Mouse (Mus musculus): Measurements from ENCODE around the gene Atp2c1.
A peak's percentile ranks its signal among the peaks of the same experiment; 100 is the strongest.

Gene Atp2c1

DNA sequence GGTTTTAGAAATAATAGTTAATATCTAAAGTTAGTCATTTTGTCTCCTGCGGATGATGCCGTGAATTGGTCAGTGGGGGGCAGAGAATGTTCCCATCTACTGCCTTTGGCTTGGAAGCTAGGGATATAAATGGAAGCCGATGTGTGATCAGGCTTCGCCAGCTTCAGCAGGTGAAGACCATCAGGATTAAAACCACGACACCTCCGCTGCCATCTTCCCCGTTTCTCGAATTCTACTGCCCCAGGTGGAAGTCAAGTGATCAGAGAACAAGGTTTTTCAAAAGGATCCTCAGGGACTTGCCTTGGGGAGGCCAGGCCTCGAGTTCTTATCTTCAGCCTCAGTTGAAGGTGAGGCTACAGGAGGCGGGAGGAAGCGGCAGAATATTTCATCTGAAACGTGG, at the start of gene Atp2c1:
Gene Atp2c1 (minus strand): TSS at position 101 of the 400 bp plus-strand sequence.
- ATAC-seq (ENCODE audit: low TSS enrichment): no peak

DNA sequence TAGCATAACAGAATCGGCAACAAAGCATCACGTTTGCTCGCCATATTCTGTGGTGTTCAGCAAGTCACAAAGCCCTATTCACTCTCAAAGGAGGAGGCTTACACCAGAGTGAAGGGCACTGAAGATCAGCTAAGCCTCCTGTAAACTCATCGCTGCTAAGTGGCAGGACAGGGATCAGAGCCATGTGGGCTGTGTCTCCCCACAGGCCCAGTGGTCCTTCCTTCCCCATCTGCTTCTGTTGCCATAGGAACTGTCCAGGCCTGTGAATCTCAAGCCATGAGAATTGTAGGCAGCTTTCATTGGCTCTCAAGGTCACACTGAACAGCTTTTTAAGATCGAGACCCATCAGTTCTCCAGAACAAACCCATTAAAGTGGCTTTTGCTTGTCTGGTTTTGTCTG, 30.3 kb upstream of the Atp2c1 start:
- ATAC-seq (ENCODE audit: low TSS enrichment): no peak

DNA sequence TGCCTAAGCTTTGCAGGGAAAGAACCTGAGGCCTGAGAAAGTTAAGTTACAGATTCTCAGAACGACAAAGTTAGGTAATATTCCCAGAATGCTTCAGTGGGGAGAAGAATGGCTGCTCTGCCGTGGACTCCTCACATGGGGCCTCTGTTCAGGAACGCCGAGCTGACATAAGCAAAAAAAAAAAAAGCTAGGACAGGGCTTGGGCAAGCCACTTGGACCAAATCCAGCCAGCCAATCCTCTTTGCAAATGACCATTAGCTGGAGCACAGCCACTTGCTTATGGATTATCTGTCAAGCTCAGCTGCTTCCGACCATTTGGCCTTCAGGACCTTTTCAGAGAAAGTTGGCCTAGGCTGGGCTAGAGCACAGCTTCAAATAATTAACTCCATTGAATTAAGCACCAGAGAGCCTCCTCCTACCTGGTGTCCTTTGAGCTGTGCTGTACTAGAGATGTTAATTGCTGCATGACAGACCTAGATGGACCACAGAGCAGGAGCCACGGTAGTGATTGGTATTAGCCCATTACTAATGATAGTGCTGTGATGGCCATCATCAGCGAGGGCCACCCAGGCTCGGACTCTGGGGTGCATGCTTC, 29.1 kb upstream of the Atp2c1 start:
- no peak for ATAC-seq (ENCODE audit: low TSS enrichment)

DNA sequence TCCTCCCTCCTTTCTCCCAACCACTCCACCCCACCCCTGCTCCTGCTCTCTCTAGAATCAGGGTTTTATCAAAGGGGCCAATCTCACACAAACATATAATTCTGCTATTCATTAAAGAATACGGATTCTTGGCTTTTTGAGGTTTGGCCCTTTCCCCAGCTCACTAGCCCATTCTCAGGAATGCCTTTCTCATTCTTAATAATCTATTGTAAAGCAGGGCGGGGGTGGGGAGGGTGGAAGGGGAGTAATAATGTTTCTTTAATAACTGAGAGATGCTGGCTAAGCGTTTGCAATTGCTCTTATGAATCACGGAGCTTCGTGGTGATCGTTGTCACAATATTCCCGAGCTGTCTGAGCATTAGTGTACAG, 27.3 kb upstream of the Atp2c1 start:
- ATAC-seq (ENCODE audit: low TSS enrichment): no peak

DNA sequence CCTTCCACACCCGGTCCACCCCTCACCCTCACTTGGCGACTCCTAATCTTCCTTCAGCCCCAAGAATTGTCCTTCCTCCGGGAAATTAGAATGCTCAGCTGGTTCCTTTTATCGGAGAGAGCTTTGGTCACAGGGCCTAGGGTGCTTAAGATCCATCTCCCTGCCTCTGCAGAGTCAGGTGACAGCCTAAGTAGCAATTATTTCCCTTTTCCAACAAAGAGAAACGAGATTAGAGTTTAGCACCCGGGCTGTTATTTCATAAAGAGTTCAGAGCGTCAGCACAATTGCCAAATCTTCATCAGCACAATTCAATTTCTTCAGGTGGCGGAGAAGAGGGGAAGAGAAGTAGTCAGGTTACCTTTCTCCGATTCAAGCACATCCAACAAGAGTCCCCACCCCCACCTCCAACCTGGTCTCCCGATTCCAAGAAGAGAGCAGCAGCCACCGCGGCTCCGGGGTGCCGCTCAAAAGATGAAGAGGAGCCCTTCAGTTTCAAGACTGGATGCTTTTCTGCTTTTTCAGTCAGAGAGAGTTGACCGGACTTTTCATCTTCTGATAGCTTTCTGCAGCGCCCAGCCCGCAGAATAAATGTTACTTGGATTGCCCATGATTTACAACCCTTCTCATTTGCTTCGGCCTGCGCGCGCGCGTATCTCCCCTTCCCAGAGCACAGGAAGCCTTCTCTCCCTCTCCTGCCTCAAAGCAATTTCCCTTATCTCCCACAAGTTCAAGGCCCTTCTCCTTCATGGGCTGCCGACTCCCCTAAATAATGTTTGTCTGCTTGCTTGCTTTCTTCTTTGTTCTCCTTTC, 26.7 kb upstream of the Atp2c1 start:
- no peak for ATAC-seq (ENCODE audit: low TSS enrichment)

DNA sequence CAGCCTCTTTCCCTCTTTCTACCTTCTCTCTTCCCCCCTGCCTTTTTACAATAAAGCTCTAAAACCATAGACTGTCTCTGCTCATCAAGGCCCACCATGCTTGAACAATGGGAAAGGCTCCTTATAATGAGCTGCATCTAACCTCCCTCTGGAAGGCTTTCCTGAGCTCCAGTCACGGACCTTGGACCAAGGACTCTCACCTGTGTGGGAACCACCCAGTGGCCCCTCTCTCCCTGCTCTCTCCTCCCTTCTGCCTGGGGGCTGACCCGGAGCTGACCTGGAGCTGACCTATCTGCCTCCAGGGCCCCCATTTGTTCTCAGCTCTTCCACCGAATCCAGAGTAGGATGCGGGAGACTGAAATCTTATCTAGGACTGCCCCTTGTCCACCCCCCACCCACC, 24.3 kb upstream of the Atp2c1 start:
- no peak for ATAC-seq (ENCODE audit: low TSS enrichment)

DNA sequence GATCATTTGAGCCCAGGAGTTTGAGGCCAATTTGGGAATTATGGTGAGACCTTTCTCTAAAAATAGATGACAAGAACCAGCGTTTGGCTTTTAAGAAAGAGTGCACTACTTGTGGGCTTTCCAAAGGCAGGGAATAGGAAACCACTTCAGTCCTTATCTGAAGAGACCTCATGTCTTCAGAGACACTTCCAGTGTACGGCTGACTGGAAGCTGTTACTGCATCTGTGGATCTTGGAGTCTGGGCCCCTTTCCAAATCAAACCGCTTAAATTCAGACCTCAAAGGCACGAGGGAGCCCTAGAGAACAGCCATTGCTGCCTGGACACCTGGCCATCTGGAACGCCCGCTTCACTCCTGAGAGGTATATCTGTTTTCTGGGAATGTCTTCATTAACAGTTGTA, 22.0 kb upstream of the Atp2c1 start:
- no peak for ATAC-seq (ENCODE audit: low TSS enrichment)

DNA sequence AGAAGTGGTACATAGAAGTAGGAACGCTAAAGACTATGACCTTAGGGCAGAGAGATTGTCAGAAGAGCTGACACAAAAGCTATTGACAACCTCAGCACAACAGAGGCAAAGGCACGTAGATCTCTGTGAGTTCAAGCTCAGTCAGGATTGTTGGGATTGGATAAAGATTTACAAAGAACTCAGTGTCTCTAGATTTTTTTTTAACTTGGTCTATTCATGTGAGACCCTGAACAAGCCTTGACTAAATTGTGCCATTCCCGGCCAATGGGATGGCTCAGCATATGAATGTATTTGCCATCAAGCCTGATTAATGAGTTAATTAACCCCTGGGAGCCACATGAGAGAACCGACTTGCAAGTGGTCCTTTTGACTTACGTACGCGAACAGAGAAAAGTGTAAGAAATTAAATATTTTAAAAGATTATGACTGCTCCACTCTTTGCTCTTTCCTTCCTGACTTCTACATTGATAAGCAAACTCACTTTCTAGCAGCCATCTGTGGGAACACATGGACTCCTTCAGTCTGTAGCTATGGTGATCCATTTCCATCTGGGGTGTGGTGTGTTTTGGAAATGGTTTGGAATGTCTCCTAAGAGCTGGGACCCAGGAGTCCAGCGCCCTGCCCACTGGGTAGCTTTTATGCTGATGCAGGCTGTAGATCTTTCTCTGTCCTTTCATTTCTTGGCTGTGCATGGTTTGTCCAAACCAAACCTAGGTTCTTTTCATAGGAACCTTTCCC, 17.1 kb upstream of the Atp2c1 start:
- no peak for ATAC-seq (ENCODE audit: low TSS enrichment)

DNA sequence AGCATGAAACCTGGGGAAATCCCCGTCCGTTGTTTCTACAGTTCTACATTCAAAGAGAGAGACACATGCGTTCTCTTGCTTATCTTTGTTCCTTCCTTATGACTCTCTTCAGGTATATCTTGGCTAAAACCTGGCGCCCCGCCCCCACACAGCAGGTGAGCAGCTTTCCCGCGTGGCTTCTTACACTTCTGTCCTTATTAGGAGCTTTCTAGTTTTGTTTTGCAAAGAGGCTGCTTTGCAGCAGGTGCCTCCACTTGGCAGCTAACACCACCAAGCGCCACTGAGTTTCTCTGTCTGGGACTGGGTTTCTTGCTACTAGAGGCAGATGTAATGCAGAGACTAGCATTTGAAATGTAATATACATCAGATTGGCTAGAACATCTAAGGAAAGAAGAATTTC, 10.4 kb upstream of the Atp2c1 start:
- ATAC-seq (ENCODE audit: low TSS enrichment): peak; percentile 59

DNA sequence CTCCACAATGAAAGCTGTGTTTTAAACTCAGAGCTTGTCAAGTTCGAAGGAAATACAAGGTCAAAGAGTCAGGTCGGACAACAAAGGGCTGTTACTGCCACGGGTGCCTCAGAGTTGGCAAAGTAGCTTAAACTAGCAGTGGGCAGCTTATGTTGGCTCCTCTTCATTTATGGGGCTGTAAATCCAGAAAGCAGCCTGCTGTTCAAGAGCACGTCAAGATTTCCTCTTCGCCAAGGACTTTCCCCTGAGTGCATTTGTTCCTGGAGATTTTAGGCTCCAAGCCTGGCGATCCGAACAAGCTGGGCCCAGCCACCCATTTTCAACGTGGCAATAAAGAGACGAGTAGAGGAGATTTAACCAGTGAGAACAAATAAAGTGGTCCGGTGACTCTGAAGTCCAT, 9.8 kb upstream of the Atp2c1 start:
- no peak for ATAC-seq (ENCODE audit: low TSS enrichment)

DNA sequence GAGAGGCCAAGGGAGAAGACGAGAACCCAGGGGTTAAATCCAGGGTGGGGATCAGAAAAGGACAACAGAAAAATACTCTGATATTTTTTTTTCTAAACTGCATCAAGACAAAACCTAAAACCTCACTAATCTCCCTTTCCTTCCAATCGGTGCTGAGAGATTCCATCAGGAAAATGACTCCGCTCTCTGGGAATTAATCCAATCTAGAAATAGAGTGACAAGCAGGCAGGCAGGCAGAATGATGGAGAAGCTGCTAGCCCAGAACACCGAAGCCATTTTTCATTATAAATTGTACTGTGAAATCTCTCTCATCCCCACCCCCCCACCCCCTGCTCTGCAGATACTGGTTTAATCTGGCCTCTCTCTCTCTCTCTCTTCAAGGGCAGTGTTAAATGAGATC, 1.8 kb downstream of the Atp2c1 start:
- ATAC-seq (ENCODE audit: low TSS enrichment): no peak

DNA sequence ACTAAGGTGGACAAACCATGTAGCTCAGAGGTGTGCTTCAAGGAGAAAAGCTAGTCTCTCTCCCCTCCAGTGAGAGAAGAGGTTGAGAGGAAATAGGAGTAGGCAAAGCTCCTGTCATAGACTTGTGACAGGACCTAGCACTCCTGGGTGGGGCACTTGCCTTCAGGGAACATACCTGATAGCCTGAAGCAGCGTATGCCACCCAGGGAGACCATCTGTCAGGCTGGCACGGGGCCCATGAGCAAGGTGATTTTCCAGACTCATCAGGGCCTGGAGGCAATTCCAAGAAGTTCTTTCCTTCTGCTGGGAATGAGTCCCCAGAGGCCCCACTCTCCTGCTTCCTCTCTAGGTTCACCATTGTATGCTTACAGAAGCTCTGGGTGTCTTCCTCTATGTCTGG, 4.1 kb downstream of the Atp2c1 start:
- ATAC-seq (ENCODE audit: low TSS enrichment): no peak

DNA sequence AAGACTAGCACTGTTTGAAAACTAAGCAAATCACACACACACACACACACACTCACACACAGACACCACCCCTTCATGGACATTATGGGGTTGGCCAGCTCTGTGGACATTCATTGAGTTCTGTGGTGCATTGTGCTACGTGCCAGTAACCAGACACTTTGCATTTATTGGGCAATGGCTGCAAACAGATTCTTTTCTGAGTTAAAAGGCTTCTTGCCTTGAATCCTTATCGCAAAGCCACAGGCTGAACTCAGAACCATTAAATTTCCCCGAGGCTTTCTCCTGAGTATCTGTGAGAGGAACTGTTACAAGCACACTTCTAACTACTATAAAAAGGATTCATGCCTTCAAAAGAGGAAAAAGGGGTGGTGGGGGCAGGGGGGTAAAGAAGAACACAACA, 5.1 kb downstream of the Atp2c1 start:
- ATAC-seq (ENCODE audit: low TSS enrichment): no peak

DNA sequence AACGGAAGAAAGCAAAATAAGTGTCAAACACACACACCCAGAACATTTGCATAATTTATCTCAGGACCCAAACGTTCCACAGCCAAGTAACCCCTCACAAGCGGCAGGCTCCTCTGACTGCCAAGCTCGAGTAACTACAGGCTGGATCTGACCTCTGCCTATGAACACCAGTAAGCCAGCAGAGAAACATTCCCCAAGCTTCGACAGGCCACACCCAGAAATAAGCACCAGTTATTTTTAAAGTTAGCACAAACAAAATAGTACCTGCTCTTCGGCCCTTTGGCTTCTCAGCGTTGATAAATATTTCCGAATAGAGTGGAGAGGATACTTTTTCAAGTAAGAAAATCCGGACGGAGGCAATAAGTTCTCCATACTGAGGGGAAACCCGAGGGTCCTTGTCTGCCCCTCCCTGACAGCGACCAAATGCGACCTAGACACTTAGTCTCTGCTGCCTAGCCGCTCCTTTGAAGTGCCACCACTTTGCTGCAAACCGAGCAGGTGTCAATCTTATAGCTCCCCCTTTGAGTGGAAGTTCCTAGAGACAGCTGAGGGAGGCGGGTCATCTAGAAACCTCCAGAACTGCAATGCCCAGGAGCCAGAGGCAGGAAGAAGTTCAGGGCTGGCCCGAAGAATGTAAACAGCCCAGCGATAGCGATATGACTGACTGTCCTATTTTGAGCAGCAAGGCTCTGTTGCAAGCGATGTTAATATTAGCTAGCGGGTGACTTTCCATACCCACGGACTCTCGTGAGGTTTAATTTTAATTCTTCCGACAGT, 6.2 kb downstream of the Atp2c1 start:
- no peak for ATAC-seq (ENCODE audit: low TSS enrichment)

DNA sequence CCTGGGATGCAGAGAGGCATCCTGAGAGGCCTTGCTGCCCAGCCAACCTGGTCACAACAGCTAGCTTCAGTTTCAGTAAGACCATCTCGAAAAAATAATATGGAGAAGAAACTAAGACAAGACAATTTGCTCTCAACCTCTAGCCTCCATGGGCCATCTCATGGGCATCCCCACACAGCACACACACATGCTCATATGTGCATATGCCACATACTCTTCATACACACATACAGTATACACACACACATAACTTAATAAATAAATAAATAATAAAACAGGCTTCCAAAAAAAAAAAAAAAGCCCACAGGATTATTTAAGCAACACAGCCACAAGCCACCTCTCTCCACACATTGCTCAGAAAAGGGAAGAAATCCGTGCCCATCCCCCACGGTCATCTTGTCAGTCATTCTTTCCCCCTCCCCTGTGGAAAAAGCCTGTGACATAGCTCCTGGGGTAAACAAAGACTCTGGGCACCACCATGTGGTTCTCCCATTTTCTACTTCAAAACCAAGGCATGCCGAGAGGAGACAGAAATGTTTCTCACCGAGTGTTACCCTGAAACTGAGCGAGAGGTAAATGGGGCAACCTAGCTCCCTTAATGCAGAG, 7.7 kb downstream of the Atp2c1 start:
- ATAC-seq (ENCODE audit: low TSS enrichment): no peak

DNA sequence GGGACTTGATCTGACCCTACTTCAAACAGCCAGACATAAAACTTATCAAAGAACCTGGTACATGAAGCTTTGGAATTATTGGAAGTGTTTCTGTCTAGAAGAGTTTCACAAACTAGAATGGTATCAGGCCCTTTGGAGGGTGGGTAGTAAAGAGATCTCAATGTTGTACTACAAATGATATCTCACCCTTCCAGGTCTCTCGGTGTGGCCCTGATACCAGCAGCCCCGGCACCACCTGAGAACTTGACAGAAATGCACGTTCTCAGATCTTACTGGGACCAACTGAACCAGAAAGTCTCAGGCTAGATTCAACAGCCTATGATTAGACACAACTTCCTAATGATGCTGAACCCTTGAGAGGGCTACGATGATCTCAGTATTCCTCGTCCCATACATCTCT, 23.4 kb downstream of the Atp2c1 start:
- no peak for ATAC-seq (ENCODE audit: low TSS enrichment)

DNA sequence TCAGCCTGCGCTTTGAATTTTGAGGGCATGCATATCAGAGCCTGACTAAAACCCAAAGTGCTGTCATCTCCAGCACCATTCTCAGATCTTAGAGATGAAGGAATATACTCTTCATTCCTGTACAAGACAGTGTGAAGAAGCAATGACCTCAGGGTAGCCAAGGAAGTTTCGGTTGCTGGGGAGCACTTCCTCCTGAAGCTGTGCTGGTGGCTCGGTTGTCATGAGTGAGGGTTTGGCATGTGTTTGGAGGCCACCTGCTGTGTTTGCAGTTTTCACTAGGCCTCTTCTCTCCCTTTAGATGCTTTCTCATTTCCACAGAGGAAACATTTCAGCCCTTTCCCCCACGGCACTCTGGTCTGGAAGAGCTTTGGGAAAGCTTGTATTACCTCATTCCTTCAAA, 24.7 kb downstream of the Atp2c1 start:
- ATAC-seq (ENCODE audit: low TSS enrichment): no peak

DNA sequence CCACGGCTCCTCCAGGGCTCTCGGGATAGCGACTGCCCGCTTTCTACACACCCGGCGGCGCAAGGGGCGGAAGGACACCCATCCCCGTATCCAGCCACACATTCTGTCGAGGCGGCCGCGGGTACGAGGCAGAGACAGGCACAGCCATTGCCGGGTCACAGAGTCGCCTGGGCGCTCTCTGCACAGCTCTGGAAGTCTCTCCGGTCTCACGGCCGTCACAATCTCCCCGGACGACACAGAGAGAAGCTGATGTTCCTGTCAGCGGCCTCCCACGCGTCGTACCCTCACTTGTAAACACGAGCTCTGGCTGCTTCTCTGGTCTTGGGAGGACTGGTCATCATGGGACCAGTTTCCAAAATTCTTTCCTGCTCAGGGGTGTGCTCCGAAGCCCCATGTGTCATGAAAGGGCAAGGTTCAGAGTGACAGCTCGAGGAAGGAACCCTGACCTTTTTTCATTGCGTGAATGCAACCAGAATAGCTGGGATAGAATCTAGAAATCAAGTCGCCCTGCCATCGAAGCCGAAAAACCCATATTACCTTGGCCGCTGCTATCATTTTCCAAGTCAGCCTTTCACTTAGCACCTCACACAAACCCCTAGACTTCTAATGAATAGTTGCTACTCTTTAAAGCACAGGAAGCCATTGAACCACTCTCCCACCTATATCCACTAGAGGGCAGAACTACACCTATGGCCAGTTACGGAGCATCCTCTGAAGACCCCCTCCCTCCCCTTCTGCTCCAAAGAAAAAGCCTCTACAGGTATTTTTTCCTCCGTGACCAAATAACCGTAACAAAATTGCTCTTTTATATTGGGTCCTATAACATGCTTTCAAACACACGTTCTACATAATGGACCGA, 31.6 kb downstream of the Atp2c1 start:
- peak; percentile 42 for ATAC-seq (ENCODE audit: low TSS enrichment)

DNA sequence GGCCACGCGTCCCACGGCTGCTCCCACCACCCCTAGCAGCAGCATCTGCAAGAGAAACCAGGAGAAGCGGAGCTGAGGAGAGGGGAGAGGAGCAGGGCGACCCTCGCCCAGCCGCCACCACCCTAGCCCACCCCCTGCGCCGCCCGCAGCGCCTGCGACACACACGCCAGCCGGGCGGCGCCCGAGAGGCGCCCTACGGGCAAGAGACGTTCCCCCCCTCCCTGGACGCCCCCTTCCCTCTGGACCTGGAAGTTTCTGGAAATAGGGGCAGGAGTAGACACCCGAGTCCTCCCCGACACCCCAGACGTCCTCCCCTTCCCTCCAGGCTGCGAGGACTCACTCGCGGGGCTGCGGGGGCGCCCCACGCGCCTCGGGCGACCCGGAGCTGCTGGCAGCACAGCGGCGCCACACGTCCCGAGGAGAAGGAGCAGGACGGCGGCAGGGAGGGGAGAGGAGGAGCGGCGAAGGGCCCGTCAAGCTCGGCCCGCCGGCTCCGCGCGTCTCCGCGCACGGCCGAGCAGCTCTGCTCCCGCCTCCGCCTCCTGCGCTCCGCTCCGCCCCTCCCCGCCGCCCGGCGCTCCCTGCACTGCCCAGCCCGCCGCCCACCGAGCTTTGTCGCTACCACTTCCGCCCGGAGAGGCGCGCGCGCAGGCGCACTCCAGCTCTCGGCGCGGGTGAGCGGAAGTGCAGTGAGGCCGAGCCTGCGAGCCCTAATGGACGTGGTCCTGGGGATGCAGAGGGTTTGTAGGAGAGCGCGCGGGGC, 32.4 kb downstream of the Atp2c1 start:
- ATAC-seq (ENCODE audit: low TSS enrichment): peak; percentile 93

DNA sequence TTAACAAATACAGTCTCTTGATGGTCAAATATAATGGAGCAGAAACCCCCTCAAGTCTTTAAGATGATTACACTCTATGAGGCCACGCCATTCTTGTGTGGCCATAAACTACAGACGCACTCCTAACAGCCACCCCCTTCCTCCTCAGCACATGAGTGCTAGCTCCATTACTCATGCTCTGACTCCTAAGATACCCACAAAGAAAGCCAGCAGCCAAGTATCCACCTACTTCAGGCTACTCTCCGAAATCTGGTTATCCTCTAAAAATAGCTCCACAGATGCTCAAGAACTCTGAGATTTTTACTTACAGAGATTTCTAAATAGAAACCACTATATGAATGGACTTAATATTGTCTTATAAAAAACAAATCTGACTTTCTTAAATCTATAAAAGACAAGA, 34.4 kb downstream of the Atp2c1 start:
- peak; percentile 62 for ATAC-seq (ENCODE audit: low TSS enrichment)

All from frontal cortex, adult (tissue).